Mouse (Mus musculus): Measurements from ENCODE around the gene Fam198a.
A peak's percentile ranks its signal among the peaks of the same experiment; 100 is the strongest.

The Fam198a gene

GRCm38 (mm10) chr9:121981466-121982105 lies 30.8 kb downstream of the Fam198a start:
- no peak for DNase-seq (ENCODE audit: low read depth, low spot score)

DNA sequence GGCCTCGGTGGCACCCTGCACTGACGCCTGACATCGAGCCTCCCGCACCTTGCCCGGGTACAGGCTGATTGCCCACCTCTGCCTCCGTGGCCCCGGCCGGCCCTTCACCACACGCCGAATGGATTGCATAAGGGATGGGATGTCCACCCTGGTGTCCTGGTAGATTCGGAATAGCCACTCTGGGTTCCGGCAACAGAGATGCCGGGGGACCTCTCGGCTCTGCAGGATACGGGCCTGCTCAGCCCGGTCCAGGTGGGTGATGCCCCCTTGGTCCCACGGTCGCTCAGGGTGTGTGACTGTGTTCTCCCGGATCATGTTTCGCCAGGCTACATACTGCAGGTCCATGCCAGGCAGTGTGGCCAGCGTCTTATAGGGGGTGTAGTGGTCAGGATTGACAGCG lies 31.4 kb downstream of the Fam198a start:
- DNase-seq (ENCODE audit: low read depth, low spot score): no peak

GRCm38 (mm10) chr9:121982665-121983064 lies 31.9 kb downstream of the Fam198a start:
- DNase-seq (ENCODE audit: low read depth, low spot score): no peak

DNA sequence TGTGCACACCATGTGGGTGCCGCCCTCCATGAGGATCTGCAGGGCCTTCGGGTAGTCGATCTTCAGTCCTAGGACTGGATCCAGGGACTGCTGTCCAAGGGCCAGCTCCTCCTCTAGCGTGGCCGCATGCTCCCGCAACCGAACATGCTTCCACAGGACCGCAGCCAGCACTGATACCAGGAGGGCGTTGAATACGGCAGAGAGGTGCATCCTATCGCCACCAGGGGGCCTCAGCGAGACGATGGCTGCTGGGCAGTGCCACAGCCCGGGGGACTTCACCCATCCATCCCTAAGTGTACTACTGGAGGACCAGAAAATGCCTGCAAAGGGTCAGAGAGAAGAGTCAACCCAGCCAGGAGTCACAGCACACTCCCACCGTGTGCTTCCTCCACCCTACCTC lies 32.7 kb downstream of the Fam198a start:
- DNase-seq (ENCODE audit: low read depth, low spot score): no peak

DNA sequence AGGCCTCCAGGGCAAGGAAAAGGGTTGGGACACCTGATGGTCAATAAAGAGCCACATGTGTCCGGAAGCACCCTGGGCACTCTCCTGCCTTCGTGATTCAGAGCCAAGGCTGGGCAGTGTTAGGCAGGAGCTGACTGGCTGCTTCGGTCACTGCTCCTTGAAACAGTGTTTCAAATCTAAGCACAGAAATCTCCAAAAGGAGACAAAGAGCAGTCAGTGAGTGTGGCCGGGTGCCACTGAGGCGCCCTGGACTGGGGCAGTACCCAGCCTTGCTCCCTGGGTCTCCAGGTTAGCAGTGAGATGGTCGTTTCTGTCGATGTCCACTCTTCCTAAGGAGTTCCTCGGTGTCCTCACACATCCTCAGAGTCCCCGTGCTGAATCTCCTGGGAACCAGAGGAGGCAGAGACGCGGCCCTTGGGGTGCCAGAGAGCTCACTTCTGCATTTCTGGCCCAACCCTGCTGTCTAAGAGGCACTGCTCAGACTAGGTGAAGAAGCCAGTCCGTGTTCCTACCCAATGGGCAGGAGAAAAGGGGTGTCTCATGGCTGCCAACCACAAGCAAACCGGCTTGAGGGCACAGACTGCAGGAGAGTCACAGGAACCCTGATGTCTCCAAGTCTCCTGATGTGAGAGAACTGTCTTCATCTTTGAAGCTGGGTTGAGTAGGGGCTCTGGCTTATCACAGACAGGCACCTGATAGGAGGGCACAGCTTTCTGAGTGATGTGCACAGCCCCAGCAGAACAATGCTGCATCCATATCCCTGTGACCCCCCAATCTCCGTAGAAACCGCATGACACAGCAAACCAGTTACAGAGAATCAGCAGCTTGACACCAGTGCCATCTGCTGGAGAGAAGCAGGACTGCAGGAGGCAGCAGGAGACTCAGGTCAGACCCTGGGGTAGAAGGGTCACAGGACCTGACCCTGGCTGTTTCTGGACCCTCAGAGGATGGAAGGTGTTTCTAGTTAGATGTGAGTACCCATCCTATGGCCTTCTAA lies 34.0 kb downstream of the Fam198a start:
- DNase-seq (ENCODE audit: low read depth, low spot score): no peak

DNA sequence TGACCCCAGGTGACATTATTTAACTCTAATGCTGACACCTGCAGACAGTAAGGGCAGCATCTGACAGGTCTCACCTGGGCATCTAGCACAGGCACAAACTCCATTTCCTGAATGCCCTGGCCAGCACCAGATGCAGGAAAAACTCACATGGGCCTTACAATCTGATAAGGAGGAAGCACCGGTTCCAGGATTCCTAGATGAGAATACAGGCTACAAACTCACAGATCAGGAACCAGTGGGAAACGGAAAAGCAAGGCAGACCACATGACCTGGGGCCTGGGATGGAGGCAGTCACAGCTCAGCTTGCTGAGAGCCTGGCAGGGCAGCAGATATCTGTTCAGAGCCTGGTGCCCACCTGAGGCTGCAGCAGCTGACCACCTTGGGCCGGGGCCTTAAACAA lies 38.1 kb downstream of the Fam198a start:
- DNase-seq (ENCODE audit: low read depth, low spot score): no peak

GRCm38 (mm10) chr9:121989536-121989935 lies 38.7 kb downstream of the Fam198a start:
- no peak for DNase-seq (ENCODE audit: low read depth, low spot score)

DNA sequence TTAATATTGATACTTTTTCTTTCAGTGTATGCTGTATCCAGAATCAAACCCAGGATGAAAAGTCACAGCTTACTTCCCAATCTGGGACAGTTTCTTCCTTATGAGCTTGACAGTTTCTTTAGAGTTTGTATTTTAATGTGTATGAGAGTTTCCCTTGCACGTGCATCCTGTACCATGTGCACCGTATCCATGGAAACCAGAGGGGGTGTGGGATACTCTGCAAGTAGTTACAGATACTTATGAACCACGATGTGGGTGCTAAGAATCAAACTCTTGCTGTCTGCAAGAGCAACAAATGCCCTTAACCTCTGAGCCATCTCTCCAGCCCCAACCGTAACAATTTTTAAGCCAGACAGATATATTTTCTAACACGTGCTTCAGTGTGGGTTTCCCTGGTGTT lies 40.3 kb downstream of the Fam198a start:
- no peak for DNase-seq (ENCODE audit: low read depth, low spot score)

DNA sequence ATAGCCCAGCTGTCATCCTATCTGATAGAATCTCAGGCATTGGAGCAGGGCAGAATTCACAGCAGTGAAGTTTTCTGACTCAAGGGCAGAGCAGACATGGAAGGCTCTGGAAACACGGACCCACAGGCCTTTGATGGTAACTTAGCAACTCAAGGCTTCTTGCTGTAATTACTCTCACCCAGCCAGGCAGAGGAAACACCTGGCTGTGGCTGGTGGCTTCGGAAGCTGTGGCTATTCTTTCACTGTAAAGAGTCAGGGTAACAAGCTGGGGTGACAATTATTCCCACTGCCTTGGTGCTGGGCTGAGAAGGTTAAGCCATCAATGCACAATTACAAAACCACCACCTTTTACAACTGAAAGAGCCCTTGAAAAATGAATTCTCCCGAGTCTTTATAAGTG lies 42.3 kb downstream of the Fam198a start:
- no peak for DNase-seq (ENCODE audit: low read depth, low spot score)

DNA sequence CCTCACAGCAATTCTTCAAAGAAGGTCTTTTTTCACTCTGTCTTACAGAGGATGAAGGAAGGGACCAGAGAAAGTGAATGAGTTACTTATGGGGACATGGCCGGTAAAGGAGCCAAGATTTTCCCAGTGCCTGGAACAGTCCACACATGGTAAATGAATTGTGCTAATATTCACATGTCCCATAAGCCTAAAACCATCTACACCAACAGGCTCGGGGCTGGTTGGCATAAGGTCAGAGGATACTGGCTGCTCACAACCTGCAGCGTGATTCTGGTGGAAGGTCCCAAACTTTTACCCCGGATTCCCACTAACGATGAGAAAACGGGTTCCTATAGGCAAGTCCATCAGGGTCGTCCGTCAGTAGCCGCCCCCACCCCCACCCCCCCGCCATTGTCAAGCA lies 44.3 kb downstream of the Fam198a start:
- no peak for DNase-seq (ENCODE audit: low read depth, low spot score)

- DNase-seq (ENCODE audit: low read depth, low spot score): no peak
Measured at GRCm38 (mm10) chr9:121995508-121996131, 44.8 kb downstream of the Fam198a start.

DNA sequence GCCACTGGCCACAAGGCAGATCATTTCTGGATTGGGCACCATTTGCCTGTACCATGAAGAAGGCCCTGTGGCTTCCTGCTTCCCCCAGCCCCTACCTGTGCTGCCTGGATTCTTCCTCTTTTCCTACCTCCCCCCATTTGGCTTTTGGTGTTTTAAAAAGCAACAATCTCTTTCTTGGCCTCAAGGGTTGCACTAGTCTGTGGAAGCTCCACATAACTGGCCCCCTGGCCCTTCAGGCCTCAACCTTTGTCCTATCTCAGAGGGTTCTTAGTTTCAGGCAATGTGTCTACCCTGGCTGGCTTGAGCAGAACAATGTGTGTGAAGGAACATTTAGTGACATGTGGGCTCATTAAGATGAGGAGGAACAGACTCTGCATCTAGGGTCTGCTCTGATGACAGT lies 46.2 kb downstream of the Fam198a start, which contains the start of gene Pomgnt2:
TSS of gene Pomgnt2 (minus strand) at position 101 of the 400 bp plus-strand sequence.
- DNase-seq (ENCODE audit: low read depth, low spot score): no peak

- no peak for DNase-seq (ENCODE audit: low read depth, low spot score)
Measured at GRCm38 (mm10) chr9:121997978-121998377, 47.2 kb downstream of the Fam198a start.

GRCm38 (mm10) chr9:122006175-122006574 lies 55.4 kb downstream of the Fam198a start:
- DNase-seq (ENCODE audit: low read depth, low spot score): no peak

DNA sequence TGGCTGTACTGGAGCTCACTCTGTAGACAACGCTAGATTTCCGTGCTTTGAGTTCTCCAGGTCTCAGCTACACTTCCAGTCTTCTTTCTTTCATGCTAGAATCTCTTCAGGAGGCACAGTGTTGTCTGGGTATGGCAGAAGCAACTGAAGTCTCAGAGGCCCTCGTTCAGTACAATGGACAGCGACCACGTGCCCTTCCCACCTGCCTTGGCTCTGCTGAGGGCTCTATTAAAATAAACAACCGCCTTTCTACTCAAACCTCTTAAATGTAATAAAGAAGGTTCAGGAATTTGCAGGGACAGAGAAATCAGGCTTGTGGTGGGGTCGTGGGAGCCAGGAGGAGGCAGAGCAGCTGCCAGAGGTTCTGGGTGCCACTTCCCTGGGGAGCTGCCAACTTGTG lies 55.8 kb downstream of the Fam198a start:
- DNase-seq (ENCODE audit: low read depth, low spot score): no peak

GRCm38 (mm10) chr9:122008876-122009275 lies 58.1 kb downstream of the Fam198a start:
- DNase-seq (ENCODE audit: low read depth, low spot score): no peak

DNA sequence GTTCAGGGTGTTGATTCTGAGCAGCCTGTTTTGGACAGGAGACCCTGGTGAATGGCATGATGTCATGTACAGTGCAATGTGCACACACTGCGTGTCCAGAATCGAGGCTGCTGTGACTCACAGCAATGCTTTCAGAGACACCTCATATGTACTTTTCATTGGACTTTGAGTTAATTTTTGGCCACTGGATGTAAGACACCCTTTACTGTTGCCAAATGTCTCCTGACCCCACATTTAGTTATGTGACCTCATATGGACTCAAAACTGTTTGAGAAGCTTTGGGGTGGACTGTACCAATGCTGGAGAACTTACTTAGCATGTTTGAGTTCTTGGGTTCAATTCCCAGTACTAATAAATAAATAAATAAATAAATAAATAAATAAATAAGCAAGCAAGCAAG lies 60.0 kb downstream of the Fam198a start:
- no peak for DNase-seq (ENCODE audit: low read depth, low spot score)

DNA sequence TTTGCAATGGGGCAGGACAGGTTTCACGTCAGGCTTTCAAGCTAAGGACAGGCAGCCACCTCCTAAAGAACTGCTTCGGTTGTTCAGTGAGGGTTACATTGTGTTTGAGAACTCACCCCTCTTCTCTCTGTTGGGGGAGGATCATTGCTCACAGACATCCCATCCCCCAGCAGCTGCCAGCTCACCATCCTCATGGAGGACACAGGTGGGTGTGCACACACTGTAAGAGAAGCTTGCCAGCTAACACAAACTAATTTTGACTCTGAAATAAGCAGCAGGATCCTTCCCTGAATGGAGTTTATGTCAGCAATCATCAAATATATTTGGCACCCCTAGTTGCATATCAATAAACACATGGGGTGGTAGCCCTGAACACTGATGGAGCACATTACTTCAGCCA lies 62.0 kb downstream of the Fam198a start:
- no peak for DNase-seq (ENCODE audit: low read depth, low spot score)

DNA sequence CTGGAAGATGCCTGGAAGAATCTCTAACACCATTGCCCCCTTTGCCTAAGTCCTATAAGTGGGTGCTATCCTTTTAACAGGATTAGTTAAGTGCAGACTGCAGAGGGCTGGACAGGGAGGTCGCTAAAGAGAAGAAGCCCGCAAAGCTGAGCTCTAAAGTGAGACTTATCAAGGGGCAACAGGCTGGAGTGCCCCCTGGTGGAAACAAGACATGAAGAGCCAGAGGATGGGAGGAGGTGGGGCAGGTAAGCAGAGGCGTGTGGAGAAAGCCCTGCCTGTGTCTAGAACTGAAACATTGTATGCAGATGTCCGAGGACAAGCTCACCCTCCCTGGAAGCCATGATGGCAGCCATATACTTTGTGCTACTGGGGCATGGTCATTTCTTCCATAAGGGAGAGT lies 62.8 kb downstream of the Fam198a start:
- DNase-seq (ENCODE audit: low read depth, low spot score): no peak

- DNase-seq (ENCODE audit: low read depth, low spot score): peak; percentile 56
Measured at GRCm38 (mm10) chr9:122014241-122014667, 63.5 kb downstream of the Fam198a start.

GRCm38 (mm10) chr9:122018079-122018478 lies 67.3 kb downstream of the Fam198a start:
- DNase-seq (ENCODE audit: low read depth, low spot score): no peak

DNA sequence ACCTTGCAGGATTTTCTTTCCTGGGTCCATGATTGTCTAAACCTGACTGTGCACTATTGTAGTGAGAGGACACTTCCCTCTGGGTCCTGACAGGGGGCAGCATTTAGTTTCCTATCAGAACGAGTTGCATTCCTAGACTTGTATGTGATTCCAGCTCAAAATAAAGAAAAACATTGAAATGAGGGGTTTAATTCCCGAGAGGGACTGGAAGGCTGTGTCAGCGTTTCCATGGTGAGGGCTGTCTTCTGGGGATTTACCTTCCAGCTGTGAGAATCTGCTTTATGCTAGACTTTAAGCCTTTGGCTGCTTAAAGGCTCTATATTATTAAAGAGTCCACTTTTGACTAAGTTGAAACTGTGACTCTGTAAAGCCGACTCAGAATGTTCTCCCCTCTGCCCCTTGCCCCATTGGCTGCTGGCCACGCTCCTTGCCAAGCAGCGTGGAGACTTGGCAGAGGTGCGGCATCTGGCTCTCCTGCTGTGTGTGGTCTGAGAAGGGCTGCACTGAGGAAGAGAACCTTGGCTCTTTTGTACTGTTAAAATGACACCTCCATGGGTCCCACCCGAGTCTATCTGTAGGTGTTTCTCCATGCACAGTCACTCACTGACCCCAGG lies 68.1 kb downstream of the Fam198a start:
- DNase-seq (ENCODE audit: low read depth, low spot score): no peak
